Mouse (Mus musculus): Measurements from ENCODE around the gene Ceacam9.

DNA sequence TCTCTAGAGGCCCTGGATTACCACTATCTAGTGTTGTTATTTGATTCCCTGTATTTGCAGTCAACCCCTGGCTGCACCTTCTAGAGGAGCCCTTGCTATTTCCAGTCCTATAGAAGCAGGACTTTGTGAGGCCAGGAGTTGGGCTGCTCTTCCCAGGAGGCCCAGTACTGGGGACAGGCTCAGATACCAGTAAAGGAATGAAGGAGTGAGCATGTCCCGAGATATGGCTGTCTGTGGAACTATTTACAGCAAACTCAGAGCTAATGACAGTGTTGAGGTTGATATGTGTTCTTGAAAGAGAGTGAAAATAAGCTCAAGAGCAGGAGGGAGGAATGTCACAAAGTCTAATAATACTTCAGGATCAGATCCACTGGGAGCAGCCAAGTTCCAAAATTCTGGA is 47.9 kb upstream of the Ceacam9 start:
- TF ChIP-seq POLR2A (IDR thresholded peaks at IDR 0.05; ENCODE audit: borderline replicate concordance, extremely low read depth, low read depth, low read length) (no peak), CTCF (IDR thresholded peaks at IDR 0.05; ENCODE audit: insufficient read depth, low read length) (no peak)

All from lung, adult 2 months (tissue).